Mouse (Mus musculus): ENCODE measurements around the gene Tescl.

- TF ChIP-seq CTCF (IDR thresholded peaks at IDR 0.05; ENCODE audit: low read depth, low read length) (no peak), POLR2A (IDR thresholded peaks at IDR 0.05; ENCODE audit: borderline replicate concordance, low read depth, low read length) (no peak)
Observed at GRCm38 (mm10) chr7:24322593-24322992, 11.1 kb downstream of the Tescl start.
